Mouse (Mus musculus): ENCODE measurements around the gene Trim16.

Trim16 gene

GRCm38 (mm10) chr11:62866685-62867084, 46.7 kb downstream of the Trim16 start:
- no peak for TF ChIP-seq GATA4 (IDR thresholded peaks at IDR 0.05; ENCODE audit: insufficient replicate concordance, low read length)

DNA sequence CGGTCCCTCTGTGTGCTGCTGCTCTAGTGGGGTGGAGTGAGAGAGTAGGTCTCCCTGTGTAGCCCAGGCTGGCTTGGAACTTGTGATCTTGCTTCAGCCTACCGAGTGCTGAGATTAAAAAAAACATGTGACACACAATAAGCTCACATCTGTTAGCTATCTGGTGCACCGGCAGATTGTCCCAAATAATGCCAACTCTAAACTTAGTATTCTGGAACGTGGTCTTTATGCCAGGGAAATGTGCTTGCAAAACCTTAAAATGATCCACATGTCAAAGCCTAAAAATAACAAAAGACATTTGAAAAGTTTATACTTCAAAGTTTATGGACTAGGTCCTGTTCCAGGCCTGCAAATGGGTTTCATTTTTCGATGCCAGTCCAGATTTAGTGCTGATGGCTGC, 49.2 kb downstream of the Trim16 start:
- TF ChIP-seq GATA4 (IDR thresholded peaks at IDR 0.05; ENCODE audit: insufficient replicate concordance, low read length): no peak

- no peak for TF ChIP-seq GATA4 (IDR thresholded peaks at IDR 0.05; ENCODE audit: insufficient replicate concordance, low read length)
These were observed 49.8 kb downstream of the Trim16 start for GRCm38 (mm10) chr11:62869715-62870371.

DNA sequence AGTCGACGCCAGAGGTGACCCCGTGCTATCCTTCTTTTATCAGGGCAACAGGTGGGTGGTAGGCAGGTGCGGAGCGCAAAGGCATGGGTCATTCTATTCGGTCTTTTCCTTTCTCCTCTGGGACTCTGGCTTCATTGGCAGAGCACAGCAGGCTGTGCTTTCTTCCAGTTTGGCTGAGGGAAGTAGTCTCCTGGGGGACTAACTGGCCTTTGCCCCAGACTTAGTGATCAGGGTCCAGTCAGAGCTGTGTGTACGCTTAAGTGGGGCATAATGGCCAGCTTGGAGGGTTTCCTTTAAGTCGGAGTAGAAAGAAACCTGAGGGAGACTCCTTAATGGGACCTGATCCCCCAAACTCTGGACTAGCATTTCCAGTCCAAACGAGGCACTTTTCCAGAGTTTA, 53.4 kb downstream of the Trim16 start:
- TF ChIP-seq GATA4 (IDR thresholded peaks at IDR 0.05; ENCODE audit: insufficient replicate concordance, low read length): no peak

DNA sequence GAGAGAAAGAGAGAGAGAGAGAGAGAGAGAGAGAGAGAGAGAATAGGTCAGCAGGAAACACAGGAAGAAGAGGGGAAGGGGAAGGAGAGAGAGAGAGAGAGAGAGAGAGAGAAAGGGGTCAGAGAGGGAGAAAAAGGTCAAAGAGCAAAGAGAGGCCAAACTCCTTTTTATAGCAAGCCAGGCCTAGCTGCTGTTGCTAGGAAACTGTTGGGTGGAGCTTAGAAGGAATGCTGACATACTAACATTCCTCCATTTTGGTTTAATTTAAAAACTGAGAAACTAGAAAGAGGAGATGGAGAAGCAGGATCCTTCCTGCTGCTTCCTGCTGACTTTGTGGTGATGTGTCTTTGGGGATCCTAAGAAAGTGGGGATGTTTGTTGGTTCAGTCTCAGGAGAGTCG, 55.7 kb downstream of the Trim16 start:
- TF ChIP-seq GATA4 (IDR thresholded peaks at IDR 0.05; ENCODE audit: insufficient replicate concordance, low read length): no peak

DNA sequence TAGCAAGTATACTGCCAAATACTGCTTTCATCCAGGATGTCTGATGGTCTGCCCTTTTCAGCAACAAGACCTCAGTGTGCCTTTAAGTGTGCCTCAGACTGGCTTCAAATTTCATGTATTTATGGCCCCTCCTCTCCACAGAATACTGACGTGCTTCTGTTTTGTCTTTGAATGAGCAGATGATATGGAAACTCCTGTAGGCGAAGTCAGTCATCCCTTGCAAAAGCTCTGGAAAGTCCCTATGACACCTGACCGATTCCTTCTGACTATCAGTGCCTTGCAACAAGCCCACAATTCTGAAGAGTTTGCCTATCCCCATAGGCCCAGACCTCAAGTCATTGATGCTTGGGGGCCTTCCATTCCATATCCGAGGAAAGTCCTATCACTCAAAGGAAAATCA, 56.4 kb downstream of the Trim16 start:
- TF ChIP-seq GATA4 (IDR thresholded peaks at IDR 0.05; ENCODE audit: insufficient replicate concordance, low read length): no peak

DNA sequence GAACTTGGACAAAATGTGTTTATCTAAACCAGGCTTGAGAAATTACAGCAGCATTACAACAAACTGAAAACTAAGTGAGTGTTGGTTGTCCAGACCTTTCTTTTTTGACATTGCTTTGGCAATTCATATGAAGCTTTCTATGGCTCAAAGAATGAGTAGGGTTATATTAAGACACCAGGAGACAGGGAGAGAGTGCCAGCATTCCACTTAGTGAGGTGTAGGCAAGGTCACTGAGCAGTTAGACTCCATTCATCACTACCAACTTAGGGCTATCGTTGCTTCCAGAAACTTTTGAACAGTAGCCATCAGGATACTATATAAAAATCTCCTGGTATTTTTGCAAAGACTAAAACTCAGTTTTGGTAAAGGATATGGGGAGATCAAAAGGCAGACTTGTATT, 57.4 kb downstream of the Trim16 start:
- TF ChIP-seq GATA4 (IDR thresholded peaks at IDR 0.05; ENCODE audit: insufficient replicate concordance, low read length): no peak

GRCm38 (mm10) chr11:62878728-62879127, 58.7 kb downstream of the Trim16 start:
- no peak for TF ChIP-seq GATA4 (IDR thresholded peaks at IDR 0.05; ENCODE audit: insufficient replicate concordance, low read length)

DNA sequence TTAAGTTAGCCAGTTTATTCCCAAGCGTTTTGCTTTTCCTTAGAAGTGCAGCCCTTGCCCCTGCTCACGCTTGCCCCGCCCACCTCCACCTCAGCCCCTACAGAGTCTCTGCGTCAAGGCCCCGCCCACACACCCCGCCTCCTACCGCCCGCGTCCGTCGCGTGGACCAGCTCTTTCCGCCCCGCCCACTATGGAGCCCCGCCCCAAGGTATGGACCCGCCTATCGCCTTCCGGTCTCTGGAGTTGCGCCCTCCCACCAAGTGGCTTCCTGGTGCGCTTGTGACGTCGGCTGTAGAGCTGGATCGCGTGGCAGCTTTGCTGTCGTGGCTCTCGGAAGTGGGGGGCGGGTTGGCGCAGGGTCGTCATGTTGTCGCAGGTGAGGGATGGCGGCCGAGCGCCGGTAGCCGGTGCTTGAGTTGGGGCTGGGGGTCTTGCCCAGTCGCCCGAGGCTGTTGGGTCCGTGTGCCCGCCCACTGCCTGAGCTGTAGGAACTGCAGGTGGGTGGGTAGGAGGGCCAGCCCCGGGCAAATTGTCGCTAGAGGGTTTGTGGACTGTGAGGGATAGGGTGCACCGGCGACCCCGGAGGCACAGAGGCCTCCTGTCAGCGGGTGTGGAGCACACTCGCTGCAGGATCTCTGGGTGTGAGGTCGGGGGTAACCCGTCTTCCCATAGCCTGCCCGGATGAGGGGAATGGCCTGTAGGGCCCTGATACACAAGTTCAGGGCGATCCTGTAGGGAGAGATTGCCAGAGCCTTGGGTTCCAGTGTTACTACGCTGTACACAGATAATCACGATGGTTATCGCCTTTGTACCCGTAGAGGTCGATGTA, 59.4 kb downstream of the Trim16 start, which contains the start of gene Tvp23b:
Gene Tvp23b (plus strand): TSS at position 236 of the 829 bp plus-strand sequence.
- no peak for TF ChIP-seq GATA4 (IDR thresholded peaks at IDR 0.05; ENCODE audit: insufficient replicate concordance, low read length)

GRCm38 (mm10) chr11:62883407-62883806, 63.4 kb downstream of the Trim16 start:
- TF ChIP-seq GATA4 (IDR thresholded peaks at IDR 0.05; ENCODE audit: insufficient replicate concordance, low read length): no peak

DNA sequence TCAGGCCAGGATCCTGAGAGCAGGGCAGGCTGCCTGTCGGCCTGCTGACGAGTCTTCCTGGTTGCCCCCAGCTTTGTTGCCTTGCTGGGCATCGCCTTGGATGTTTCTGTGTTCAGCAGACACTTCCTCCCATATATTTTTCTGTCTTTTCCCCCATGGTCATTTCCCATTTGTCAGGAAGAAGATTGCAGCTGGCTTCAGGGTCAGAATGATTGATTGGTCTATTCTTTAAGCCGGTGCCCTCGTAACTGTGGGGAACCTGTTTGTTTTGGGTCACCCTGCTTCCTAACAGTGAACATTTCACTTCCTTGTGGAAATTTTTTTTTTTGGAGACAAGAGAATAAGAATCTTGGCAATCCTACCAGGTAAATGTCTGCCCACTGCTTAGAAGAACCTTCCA, 65.3 kb downstream of the Trim16 start:
- no peak for TF ChIP-seq GATA4 (IDR thresholded peaks at IDR 0.05; ENCODE audit: insufficient replicate concordance, low read length)

GRCm38 (mm10) chr11:62890796-62891195, 70.8 kb downstream of the Trim16 start:
- no peak for TF ChIP-seq GATA4 (IDR thresholded peaks at IDR 0.05; ENCODE audit: insufficient replicate concordance, low read length)

GRCm38 (mm10) chr11:62891763-62892162, 71.7 kb downstream of the Trim16 start:
- TF ChIP-seq GATA4 (IDR thresholded peaks at IDR 0.05; ENCODE audit: insufficient replicate concordance, low read length): no peak

All from liver, adult (tissue).